Mouse (Mus musculus) C2C12 (cell line): ENCODE measurements at regions not wholly inside any gene's neighbourhood (a gene's known extent, or its start where the extent isn't known, plus 50 kb on each side); places are given as distances from the start of the nearest gene placed in this dataset.

ENCODE experiments used
- H3K27me3 ChIP-seq: one replicate; pipeline ENCODE4 v1.6.1; 2011; ENCODE audit not compliant: control insufficient read depth, insufficient read depth, insufficient read length
- H3K36me3 ChIP-seq: one replicate; pipeline ENCODE4 v1.6.1; 2011; ENCODE audit not compliant: control insufficient read depth, insufficient read depth
- H3K4me3 ChIP-seq: one replicate; pipeline ENCODE4 v1.5.1; 2011; ENCODE audit warnings: mild to moderate bottlenecking, control low read depth; ENCODE audit not compliant: poor library complexity, insufficient read depth, severe bottlenecking
- H3K79me2 ChIP-seq: one replicate; pipeline ENCODE4 v1.6.1; 2011; ENCODE audit not compliant: control insufficient read depth, insufficient read depth
- H3K79me3 ChIP-seq: one replicate; pipeline ENCODE4 v1.6.1; 2011; ENCODE audit warnings: low read depth, control low read depth
- H3ac ChIP-seq: one replicate; pipeline ENCODE3; 2011; ENCODE audit warnings: low read depth; ENCODE audit not compliant: control insufficient read depth, insufficient read length
- CEBPB ChIP-seq: IDR thresholded peaks from one replicate; pipeline ENCODE4 v1.6.1; 2011; ENCODE audit warnings: low read depth, mild to moderate bottlenecking, control low read depth, moderate library complexity
- CTCF ChIP-seq: IDR thresholded peaks from one replicate; pipeline ENCODE4 v1.5.1; 2011; ENCODE audit not compliant: control insufficient read depth, insufficient read depth, insufficient read length
- FOSL1 ChIP-seq: IDR thresholded peaks from one replicate; pipeline ENCODE4 v1.8.0; 2011; ENCODE audit warnings: mild to moderate bottlenecking, low read length; ENCODE audit not compliant: poor library complexity, insufficient read depth, severe bottlenecking
- MAX ChIP-seq: IDR thresholded peaks from one replicate; pipeline ENCODE4 v1.6.1; 2011; ENCODE audit warnings: mild to moderate bottlenecking, control low read depth
- MYOD1 ChIP-seq: IDR thresholded peaks from one replicate; pipeline ENCODE4 v1.6.1; 2011; ENCODE audit warnings: low read depth; ENCODE audit not compliant: control insufficient read depth, insufficient read length
- MYOG ChIP-seq: IDR thresholded peaks from one replicate; pipeline ENCODE4 v1.6.1; 2011; ENCODE audit not compliant: control insufficient read depth, insufficient read length; ENCODE audit errors: extremely low read depth
- USF1 ChIP-seq: IDR thresholded peaks from one replicate; pipeline ENCODE4 v1.6.1; 2011; ENCODE audit warnings: low read depth, mild to moderate bottlenecking, control low read depth, moderate library complexity

GRCm38 (mm10) chr6:50979764-50980163 lies 325.5 kb upstream of the Npvf start:
- Histone ChIP-seq H3K79me3 (no peaks in the 10 kb centered on the region), H3K4me3 (no peak overlapping the region), H3K79me2 (no peaks in the 10 kb centered on the region), H3K36me3 (no peaks in the 10 kb centered on the region), H3ac (no peak overlapping the region), H3K27me3 (no peaks in the 10 kb centered on the region)
- TF ChIP-seq MYOD1, result no peak
- no peak for TF ChIP-seq CEBPB
- no peak for TF ChIP-seq CTCF
- TF ChIP-seq MAX, result no peak
- TF ChIP-seq USF1, result no peak
- no peak for TF ChIP-seq FOSL1
- no peak for TF ChIP-seq MYOG

- Histone ChIP-seq H3K27me3 (no peaks in the 10 kb centered on the region), H3K36me3 (no peaks in the 10 kb centered on the region), H3ac (no peak overlapping the region), H3K4me3 (no peak overlapping the region), H3K79me2 (no peaks in the 10 kb centered on the region), H3K79me3 (no peaks in the 10 kb centered on the region)
- TF ChIP-seq CEBPB, result no peak
- TF ChIP-seq MYOG, result no peak
- no peak for TF ChIP-seq MAX
- no peak for TF ChIP-seq CTCF
- TF ChIP-seq MYOD1, result no peak
- no peak for TF ChIP-seq FOSL1
- TF ChIP-seq USF1, result no peak
Observed at GRCm38 (mm10) chr6:50980311-50980710, 326.1 kb upstream of the Npvf start.

- no peaks in the 10 kb centered on the region for H3K36me3 ChIP-seq
- H3ac ChIP-seq, result no peak overlapping the region
- no peaks in the 10 kb centered on the region for H3K27me3 ChIP-seq
- no peaks in the 10 kb centered on the region for H3K79me2 ChIP-seq
- no peaks in the 10 kb centered on the region for H3K79me3 ChIP-seq
- TF ChIP-seq MAX (no peak), FOSL1 (no peak), CEBPB (no peak), MYOG (no peak), USF1 (no peak), CTCF (no peak), MYOD1 (no peak)
- no peak overlapping the region for H3K4me3 ChIP-seq
Observed at GRCm38 (mm10) chr6:50981702-50982309, 327.6 kb upstream of the Npvf start.

- no peak overlapping the region for H3K4me3 ChIP-seq
- H3K79me2 ChIP-seq, result no peaks in the 10 kb centered on the region
- H3K36me3 ChIP-seq, result no peaks in the 10 kb centered on the region
- no peaks in the 10 kb centered on the region for H3K27me3 ChIP-seq
- TF ChIP-seq CTCF, result no peak
- TF ChIP-seq FOSL1, result no peak
- no peak for TF ChIP-seq CEBPB
- no peak for TF ChIP-seq MAX
- no peak for TF ChIP-seq USF1
- TF ChIP-seq MYOG, result no peak
- TF ChIP-seq MYOD1, result no peak
- no peaks in the 10 kb centered on the region for H3K79me3 ChIP-seq
- H3ac ChIP-seq, result no peak overlapping the region
Observed at GRCm38 (mm10) chr6:50982856-50983255, 328.6 kb upstream of the Npvf start.

- H3K4me3 ChIP-seq, result no peak overlapping the region
- H3K27me3 ChIP-seq, result no peaks in the 10 kb centered on the region
- no peak overlapping the region for H3ac ChIP-seq
- H3K36me3 ChIP-seq, result no peaks in the 10 kb centered on the region
- H3K79me2 ChIP-seq, result no peaks in the 10 kb centered on the region
- H3K79me3 ChIP-seq, result no peaks in the 10 kb centered on the region
- TF ChIP-seq CEBPB (no peak), MAX (no peak), FOSL1 (no peak), MYOG (no peak), USF1 (no peak), CTCF (no peak), MYOD1 (no peak)
Observed at GRCm38 (mm10) chr6:50983511-50984099, 329.4 kb upstream of the Npvf start.
